Mouse (Mus musculus): ENCODE results near the gene Med27. TPM values are rescaled to one million over a fixed set of nuclear protein-coding genes. Genes with fewer than 3 reads are reported as not detected.

The Med27 gene
- polyA plus RNA-seq, 1 experiment from 2014 or later, result 42.8 TPM

DNA sequence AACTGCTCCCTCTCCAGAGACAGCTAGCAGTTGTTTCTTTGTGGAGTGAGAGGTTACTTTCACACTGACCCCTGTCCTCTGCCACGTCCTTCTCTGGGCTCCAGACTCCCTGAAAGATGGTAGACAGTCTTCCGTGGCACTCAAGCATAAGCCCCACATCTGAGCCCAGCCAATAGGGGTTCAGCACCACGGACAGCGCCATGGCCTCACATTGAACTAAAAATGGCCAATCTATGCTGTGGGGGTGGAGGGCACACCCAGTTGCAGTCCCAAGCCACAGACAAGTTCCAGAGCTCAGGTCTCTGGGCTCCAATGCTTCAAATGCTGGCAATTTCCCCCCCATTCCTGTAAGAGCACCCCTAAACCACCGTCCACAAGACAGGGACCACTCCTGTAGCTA lies 227.0 kb downstream of the Med27 start:
- Histone ChIP-seq H3K9ac (ENCODE audit: low read depth, low read length) (no peak overlapping the region), H3K4me3 (ENCODE audit: low read depth, low read length) (no peak overlapping the region)

DNA sequence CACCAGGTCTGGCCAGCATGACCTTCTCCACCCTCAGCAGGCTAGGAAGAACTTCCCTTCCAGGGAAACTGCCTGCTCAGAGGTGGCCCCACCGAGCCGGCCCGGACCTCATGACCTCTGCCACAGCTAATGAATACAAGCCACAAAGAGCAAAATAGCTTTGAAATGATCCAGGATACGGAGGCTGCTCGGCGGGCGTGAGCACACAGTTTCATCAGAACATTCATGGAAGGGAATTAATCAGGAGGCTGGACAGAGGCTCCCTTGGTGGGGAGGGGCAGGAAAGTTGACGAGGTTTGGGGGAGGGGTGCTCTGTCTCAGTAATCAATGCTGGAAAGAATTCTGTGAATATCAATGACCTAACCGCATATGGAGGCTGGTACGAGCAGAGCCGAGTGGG lies 227.6 kb downstream of the Med27 start:
- WGBS, result 45% methylated on average over 11 of the region's 11 CpGs
- DNase-seq (ENCODE audit: low spot score) (no peak), ATAC-seq (replicated peaks; ENCODE audit: low FRiP score) (no peak)
- no peak overlapping the region for H3K27ac ChIP-seq (ENCODE audit: low read depth, low read length)
- H3K27me3 ChIP-seq (replicated peaks; ENCODE audit: control insufficient read depth, insufficient read depth, low read length), result peaks cover 2% of the 10 kb centered on the region; the same call in 1 of the 2 replicates
- no peaks in the 10 kb centered on the region for H3K4me1 ChIP-seq (replicated peaks; ENCODE audit: control insufficient read depth, insufficient read depth, low read length)
- H3K9ac ChIP-seq (ENCODE audit: low read depth, low read length), result no peak overlapping the region
- no peaks in the 10 kb centered on the region for H3K36me3 ChIP-seq (ENCODE audit: control insufficient read depth, insufficient read depth, low read length)
- H3K4me2 ChIP-seq, result no peak overlapping the region
- H3K9me3 ChIP-seq (ENCODE audit: control insufficient read depth, low read length), result no peaks in the 10 kb centered on the region
- H3K4me3 ChIP-seq (ENCODE audit: low read depth, low read length), result no peak overlapping the region

More for the DNA sequence above, 227.0 kb downstream of the Med27 start:
- H3K27me3 ChIP-seq (replicated peaks; ENCODE audit: control insufficient read depth, insufficient read depth, low read length), result peaks cover 2% of the 10 kb centered on the region; the same call in 1 of the 2 replicates
- H3K9me3 ChIP-seq (ENCODE audit: control insufficient read depth, low read length), result no peaks in the 10 kb centered on the region
- H3K36me3 ChIP-seq (ENCODE audit: control insufficient read depth, insufficient read depth, low read length), result no peaks in the 10 kb centered on the region
- DNase-seq (ENCODE audit: low spot score) (peak; percentile 81), ATAC-seq (replicated peaks; ENCODE audit: low FRiP score) (no peak)
- H3K27ac ChIP-seq (ENCODE audit: low read depth, low read length), result no peak overlapping the region
- no peak overlapping the region for H3K4me2 ChIP-seq
- WGBS, result 9% methylated on average over 5 of the region's 5 CpGs
- H3K4me1 ChIP-seq (replicated peaks; ENCODE audit: control insufficient read depth, insufficient read depth, low read length), result no peaks in the 10 kb centered on the region

Small RNA genes within 50 kb of the gene (microRNA-seq; reads per million reads assigned to microRNA genes)
- not detected for gene Mir133c (ENCODE audit: borderline number of aligned reads)

Other genes starting within 250 kb of the Med27 start
- 6.8 and 10.1 TPM in 2 replicates for gene Setx, start 222.6 kb upstream of the Med27 start, polyA plus RNA-seq (2014; fragmentation: Nextera tagmentation; extraction: Ambion mirVana)
- gene Ntng2, start 93.8 kb upstream of the Med27 start, polyA plus RNA-seq (2014; fragmentation: Nextera tagmentation; extraction: Ambion mirVana), result not detected in 2 replicates